Mouse (Mus musculus) ES-Bruce4 (cell line): ENCODE measurements around the gene Sass6.

Experiments used
- CTCF ChIP-seq: IDR thresholded peaks from one replicate; pipeline ENCODE4 v1.8.1; 2011; ENCODE audit warnings: low read depth, low read length
- EP300 ChIP-seq: IDR thresholded peaks from 2 replicates; pipeline ENCODE4 v1.6.1; 2011; ENCODE audit warnings: low read depth, low read length; ENCODE audit not compliant: insufficient read depth
- POLR2A ChIP-seq: IDR thresholded peaks from one replicate; pipeline ENCODE4 v1.8.1; 2011; ENCODE audit warnings: low read length; ENCODE audit not compliant: insufficient read depth

- TF ChIP-seq CTCF (no peak), EP300 (no peak), POLR2A (no peak)
Measured at GRCm38 (mm10) chr3:116653278-116653945, 58.6 kb downstream of the Sass6 start.
